Mouse (Mus musculus) left cerebral cortex, adult 11 months (tissue): ENCODE measurements at regions not wholly inside any gene's neighbourhood (a gene's known extent, or its start where the extent isn't known, plus 50 kb on each side); places are given as distances from the start of the nearest gene placed in this dataset.

Experiments
- DNase-seq: peaks from one replicate; pipeline ENCODE4 v3.0.0; 2022; ENCODE audit warnings: low spot score

GRCm38 (mm10) chr12:21481644-21482043, 64.2 kb upstream of the Ywhaq start:
- DNase-seq: no peak

- DNase-seq: no peak
Observed at GRCm38 (mm10) chr12:21480226-21480625, 62.8 kb upstream of the Ywhaq start.

- DNase-seq: no peak
Observed at GRCm38 (mm10) chr12:21479251-21479650, 61.8 kb upstream of the Ywhaq start.

- DNase-seq: no peak
Observed at GRCm38 (mm10) chr12:21476516-21476915, 59.1 kb upstream of the Ywhaq start.

- DNase-seq: no peak
Observed at GRCm38 (mm10) chr12:21472951-21473710, 55.7 kb upstream of the Ywhaq start.

- no peak for DNase-seq
Observed at GRCm38 (mm10) chr12:21472487-21472886, 55.0 kb upstream of the Ywhaq start.

- DNase-seq: no peak
Observed at GRCm38 (mm10) chr12:21471986-21472385, 54.5 kb upstream of the Ywhaq start.

GRCm38 (mm10) chr12:21470286-21470685, 52.8 kb upstream of the Ywhaq start:
- no peak for DNase-seq
